Mouse (Mus musculus): ENCODE measurements around the gene 4930469K13Rik. TPM values are rescaled to one million over a fixed set of nuclear protein-coding genes. Genes with fewer than 3 reads are reported as not detected.

4930469K13Rik gene
- total and polyA plus RNA-seq, 3 experiments, result 0.23 to 0.29 TPM; not detected in 1

DNA sequence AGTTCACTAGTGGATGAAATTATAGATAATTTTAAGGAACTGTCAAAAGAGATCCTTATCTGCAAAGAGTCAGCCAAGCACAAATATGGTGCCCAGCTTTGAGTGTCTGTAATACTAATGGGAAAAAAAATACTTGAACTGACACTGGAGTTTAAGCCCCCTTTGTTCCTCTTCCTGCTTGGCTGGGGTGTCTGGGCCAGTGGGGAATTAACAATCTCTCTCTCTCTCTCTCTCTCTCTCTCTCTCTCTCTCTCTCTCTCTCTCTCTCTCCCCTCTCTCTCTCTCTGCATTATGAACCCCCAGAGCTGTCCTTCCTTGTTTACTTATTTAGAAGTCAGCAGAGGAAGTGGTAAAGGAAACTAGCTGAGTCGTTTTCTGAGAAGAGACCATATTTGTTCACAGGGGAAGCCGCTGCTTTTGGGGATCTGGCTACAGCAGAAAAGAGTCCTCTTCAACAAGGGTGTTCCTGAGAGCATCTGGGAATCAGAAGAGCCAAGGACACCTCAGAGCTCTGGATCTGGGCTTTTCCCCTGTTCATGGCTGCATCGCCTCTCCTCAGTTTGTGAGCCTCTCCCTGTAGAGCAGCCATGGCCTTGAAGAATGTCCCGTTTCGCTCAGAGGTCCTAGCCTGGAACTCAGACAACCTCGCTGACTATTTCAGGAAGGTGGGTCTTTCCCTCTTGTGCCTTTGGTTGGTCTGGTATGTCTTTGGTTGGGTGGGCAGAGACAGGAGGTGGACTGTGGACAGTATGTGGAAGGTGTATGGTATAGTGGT, 51.4 kb downstream of the 4930469K13Rik start, which contains the start of gene Lcp2 (continued):
- TF ChIP-seq SIN3A (IDR thresholded peaks at IDR 0.05; ENCODE audit: low read length) (peak; percentile 76; the same call in 1 of the 2 replicates), USF1 (IDR thresholded peaks at IDR 0.05; ENCODE audit: low read depth, low read length) (no peak), NRF1 (IDR thresholded peaks at IDR 0.05; ENCODE audit: insufficient read depth, low read depth, low read length, poor library complexity, severe bottlenecking) (no peak), GABPA (IDR thresholded peaks at IDR 0.05; ENCODE audit: low read depth, low read length) (no peak), E2F4 (IDR thresholded peaks at IDR 0.05; ENCODE audit: borderline replicate concordance, low read depth, low read length) (no peak), TAL1 (IDR thresholded peaks at IDR 0.05; ENCODE audit: low read length) (no peak), BHLHE40 (IDR thresholded peaks at IDR 0.05; ENCODE audit: borderline replicate concordance, low read depth, low read length) (no peak), NELFE (IDR thresholded peaks at IDR 0.05; ENCODE audit: low read depth, low read length) (peak; percentile 63)

DNA sequence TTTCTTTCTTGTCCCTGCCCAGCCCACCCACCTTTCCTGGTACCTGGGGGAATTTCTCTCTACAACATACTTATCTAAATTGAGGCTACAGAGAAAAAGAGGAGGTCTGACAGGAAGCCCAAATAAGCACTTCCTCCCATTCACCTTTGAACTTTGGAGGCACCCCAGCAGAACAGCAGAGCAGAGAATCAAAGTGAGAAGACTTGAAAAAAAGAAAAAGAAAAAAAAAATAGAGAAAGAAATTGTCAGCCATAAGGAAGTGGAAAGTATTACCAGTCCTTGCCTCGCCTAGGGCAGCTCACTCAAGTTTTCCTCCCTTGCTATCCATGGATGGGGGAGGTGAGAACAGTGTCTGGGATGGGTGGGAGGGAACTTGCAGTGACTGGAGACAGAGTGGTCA, 55.5 kb downstream of the 4930469K13Rik start:
- peaks cover 9% of the 10 kb centered on the region for H3K79me2 ChIP-seq (ENCODE audit: control insufficient read depth, insufficient read depth, low read length, poor library complexity)
- H3K9ac ChIP-seq (ENCODE audit: control insufficient read depth, low read depth, low read length, poor library complexity, severe bottlenecking), result no peak overlapping the region
- H3K9me3 ChIP-seq (replicated peaks; ENCODE audit: insufficient read depth, low read length), result no peaks in the 10 kb centered on the region

DNA sequence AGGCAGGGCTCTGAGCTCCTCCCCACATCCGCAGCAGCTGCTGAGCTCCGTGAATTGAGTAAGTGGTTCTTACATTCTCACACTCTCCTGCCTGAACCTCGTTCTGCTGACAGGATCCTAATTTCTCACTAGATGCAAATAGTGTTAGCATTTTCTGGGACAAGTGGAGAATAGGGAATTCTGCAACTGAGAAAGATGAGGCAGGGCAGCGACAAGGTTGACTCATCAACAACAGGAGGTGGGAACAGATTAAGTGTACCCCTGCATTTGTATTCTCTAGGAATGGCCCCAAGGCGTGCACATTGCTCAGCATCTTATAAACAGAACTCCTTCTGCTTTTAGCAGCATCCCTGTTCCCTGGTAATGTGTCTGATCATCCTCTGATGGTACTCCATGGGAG, 58.3 kb downstream of the 4930469K13Rik start:
- Histone ChIP-seq H3K4me1 (ENCODE audit: control insufficient read depth in 1 of 2, insufficient read depth in 2 of 2, low read length in 2 of 2) (peaks cover 4 to 14% of the 10 kb centered on the region in 2 experiments), H3K36me3 (ENCODE audit: control insufficient read depth in 1 of 2, insufficient read depth in 2 of 2, low read length in 2 of 2) (peaks cover 0 to 4% of the 10 kb centered on the region in 2 experiments; a peak in 2 of 4 replicates), H3K27me3 (ENCODE audit: control insufficient read depth in 1 of 2, insufficient read depth in 2 of 2, low read length in 2 of 2) (no peaks in the 10 kb centered on the region), H3K79me2 (ENCODE audit: control insufficient read depth, insufficient read depth, low read length, poor library complexity) (no peaks in the 10 kb centered on the region), H3K27ac (ENCODE audit: control insufficient read depth, low read depth, low read length) (no peak overlapping the region), H3K4me3 (ENCODE audit: control insufficient read depth in 1 of 2, insufficient read depth in 1 of 2, low read depth in 2 of 2, low read length in 2 of 2) (no peak overlapping the region), H3K9ac (ENCODE audit: control insufficient read depth, low read depth, low read length, poor library complexity, severe bottlenecking) (no peak overlapping the region), H3K9me3 (replicated peaks; ENCODE audit: insufficient read depth, low read length) (no peaks in the 10 kb centered on the region)
- no peak for DNase-seq (ENCODE audit: low read depth, low spot score)
- TF ChIP-seq POLR2AphosphoS2 (IDR thresholded peaks at IDR 0.05; ENCODE audit: low read length) (no peak), RAD21 (IDR thresholded peaks at IDR 0.05; ENCODE audit: low read depth, low read length) (no peak), ELF1 (IDR thresholded peaks at IDR 0.05; ENCODE audit: low read depth, low read length) (no peak), ZC3H11A (IDR thresholded peaks at IDR 0.05; ENCODE audit: low read depth, low read length) (no peak), HCFC1 (IDR thresholded peaks at IDR 0.05; ENCODE audit: low read depth, low read length) (no peak), UBTF (IDR thresholded peaks at IDR 0.05; ENCODE audit: borderline replicate concordance, insufficient read depth, low read depth, low read length) (no peak), MXI1 (IDR thresholded peaks at IDR 0.05; ENCODE audit: low read depth, low read length) (no peak), BHLHE40 (IDR thresholded peaks at IDR 0.05; ENCODE audit: borderline replicate concordance, low read depth, low read length) (no peak), ZKSCAN1 (IDR thresholded peaks at IDR 0.05; ENCODE audit: low read depth, low read length) (no peak), GATA1 (IDR thresholded peaks at IDR 0.05; ENCODE audit: low read depth, low read length) (no peak)

More for the DNA sequence above, 55.5 kb downstream of the 4930469K13Rik start:
- Histone ChIP-seq H3K27ac (ENCODE audit: control insufficient read depth, low read depth, low read length) (no peak overlapping the region), H3K36me3 (ENCODE audit: control insufficient read depth in 1 of 2, insufficient read depth in 2 of 2, low read length in 2 of 2) (peaks cover 0 to 12% of the 10 kb centered on the region in 2 experiments; a peak in 2 of 4 replicates), H3K27me3 (ENCODE audit: control insufficient read depth in 1 of 2, insufficient read depth in 2 of 2, low read length in 2 of 2) (no peaks in the 10 kb centered on the region), H3K4me3 (ENCODE audit: control insufficient read depth in 1 of 2, insufficient read depth in 1 of 2, low read depth in 2 of 2, low read length in 2 of 2) (no peak overlapping the region), H3K4me1 (ENCODE audit: control insufficient read depth in 1 of 2, insufficient read depth in 2 of 2, low read length in 2 of 2) (peaks cover 10 to 26% of the 10 kb centered on the region in 2 experiments)
- DNase-seq (ENCODE audit: low read depth, low spot score), result no peak
- TF ChIP-seq ZNF384 (IDR thresholded peaks at IDR 0.05; ENCODE audit: low read depth, low read length) (0 out of 2 replicates have a peak, but pooled peaks have one; percentile 17), USF2 (IDR thresholded peaks at IDR 0.05; ENCODE audit: borderline replicate concordance in 1 of 2, insufficient read depth in 1 of 2, low read depth in 1 of 2, low read length in 2 of 2) (no peak)

Measured in MEL (cell line).